Mouse (Mus musculus) embryo, embryonic 9.5 days (tissue): ENCODE data around the gene Ergic2.

Source experiments
- DNase-seq: peaks from one replicate; pipeline ENCODE4 v3.0.0-alpha.2; 2017; ENCODE audit errors: extremely low spot score

Gene Ergic2

GRCm38 (mm10) chr6:148211897-148212680, at the start of gene Ergic2:
Ergic2 (minus strand) TSS chr6:148212374.
- DNase-seq, result peak; percentile 95

DNA sequence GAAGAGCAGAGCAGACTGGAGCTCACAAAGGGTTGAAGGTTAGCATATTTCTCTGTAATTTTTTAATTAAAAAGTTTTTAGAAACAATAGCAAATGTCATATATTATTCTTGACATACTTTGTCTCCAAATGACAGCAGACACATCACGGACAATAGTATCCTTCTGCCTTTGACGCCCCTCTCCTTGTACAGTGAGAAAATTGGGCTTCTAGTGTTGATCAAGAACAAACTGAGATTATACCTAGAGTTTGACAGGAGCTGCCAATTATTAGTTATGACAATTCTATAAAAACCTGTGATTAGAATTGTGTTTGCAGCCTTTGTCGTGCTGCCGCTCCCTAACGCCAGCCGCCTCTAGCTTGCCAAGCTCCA, 48.5 kb upstream of the Ergic2 start:
- no peak for DNase-seq

GRCm38 (mm10) chr6:148259979-148260728, 48.0 kb upstream of the Ergic2 start:
- DNase-seq, result peak; percentile 28

DNA sequence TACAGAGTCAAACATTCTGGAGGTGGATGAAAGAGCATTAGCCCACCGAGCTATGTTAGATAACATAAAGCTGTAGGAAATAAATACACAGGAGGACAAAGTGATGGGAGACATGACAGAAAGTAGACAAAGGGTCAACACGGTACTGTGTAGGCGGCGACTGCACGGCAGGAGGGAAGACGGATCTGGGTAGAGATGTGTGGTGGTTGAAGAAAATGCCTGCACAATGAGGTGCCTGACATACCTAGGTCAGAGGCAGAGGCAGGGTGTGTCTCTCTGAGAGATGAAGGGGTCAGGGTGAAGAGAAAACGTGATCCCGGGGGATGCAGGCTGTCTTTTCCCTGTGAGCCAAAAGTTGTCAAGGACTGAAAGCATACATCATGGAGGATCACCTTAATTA, 46.9 kb upstream of the Ergic2 start:
- DNase-seq, result no peak

DNA sequence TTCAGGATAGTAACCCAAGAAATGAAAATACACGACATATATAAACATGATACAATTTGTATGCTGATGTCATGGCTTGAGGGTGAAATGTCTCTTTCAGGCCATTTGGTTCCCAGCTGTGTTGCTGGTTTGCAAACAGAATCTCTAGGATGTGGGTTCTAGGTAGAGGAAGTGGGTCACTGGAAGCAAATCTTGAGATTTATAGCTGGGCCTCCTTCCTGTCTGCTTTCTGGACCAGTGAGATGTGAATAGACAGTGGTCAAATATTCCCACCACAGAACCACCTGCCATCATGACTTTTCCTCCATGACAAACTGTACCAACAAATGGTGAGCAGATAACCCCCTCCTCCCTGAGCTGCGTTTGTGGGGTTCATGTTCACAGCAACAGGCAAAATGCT, 45.6 kb upstream of the Ergic2 start:
- DNase-seq, result no peak

GRCm38 (mm10) chr6:148256109-148256508, 43.9 kb upstream of the Ergic2 start:
- no peak for DNase-seq

DNA sequence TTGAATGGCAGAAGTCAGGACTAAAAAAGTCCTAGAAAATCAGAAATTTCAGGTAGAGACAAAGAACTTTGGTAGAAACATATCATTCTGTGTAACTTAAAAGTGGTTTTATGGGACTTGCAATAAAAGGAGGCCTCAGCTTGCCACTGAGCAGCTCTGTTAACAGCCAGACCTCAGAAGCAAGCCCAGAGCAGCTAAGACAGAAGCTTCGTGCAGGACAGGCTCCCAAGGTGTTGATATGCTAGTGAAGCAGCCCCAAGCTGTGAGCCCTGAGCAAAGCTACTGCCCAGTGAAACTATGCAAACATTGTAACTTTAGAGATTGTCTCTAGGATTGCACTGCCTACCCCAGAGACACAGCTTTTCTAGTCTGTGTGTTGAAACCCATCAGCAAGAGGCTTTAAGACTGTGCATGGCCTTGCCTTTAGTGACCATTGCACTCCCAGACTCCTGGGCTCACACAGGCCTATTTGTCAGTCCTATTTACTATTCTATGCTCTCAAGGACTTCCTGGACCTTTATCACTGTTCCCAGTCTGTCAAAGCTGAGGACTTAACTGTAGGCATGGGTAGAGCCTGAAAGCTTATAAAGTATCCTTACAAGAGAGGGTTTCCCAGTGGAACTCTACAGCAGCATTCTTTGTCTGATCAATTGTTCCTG, 43.4 kb upstream of the Ergic2 start:
- no peak for DNase-seq

DNA sequence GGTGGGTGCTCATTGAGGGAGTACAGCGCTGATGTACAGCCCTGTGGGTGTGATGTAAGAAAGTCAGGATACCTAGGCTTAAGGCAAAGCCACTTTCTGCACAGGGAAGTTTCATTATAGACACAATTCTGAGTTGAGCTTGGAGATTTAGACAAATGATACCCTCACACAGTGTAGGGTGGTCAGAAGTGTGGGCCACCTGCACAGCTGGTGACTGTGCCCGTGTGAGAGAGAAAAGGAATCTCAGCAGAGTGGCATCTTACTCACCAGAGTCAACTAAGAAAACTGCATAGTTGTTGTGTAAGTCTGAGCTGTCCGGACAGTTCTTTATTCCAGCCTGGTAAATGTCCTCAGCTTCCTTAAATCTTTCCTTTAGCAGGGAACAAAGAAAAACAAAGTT, 37.0 kb upstream of the Ergic2 start:
- no peak for DNase-seq

- DNase-seq, result no peak
These were observed 36.5 kb upstream of the Ergic2 start for GRCm38 (mm10) chr6:148248625-148249024.

- DNase-seq, result no peak
These were observed 34.4 kb upstream of the Ergic2 start for GRCm38 (mm10) chr6:148246544-148246943.

GRCm38 (mm10) chr6:148244836-148245235, 32.7 kb upstream of the Ergic2 start:
- DNase-seq, result no peak

DNA sequence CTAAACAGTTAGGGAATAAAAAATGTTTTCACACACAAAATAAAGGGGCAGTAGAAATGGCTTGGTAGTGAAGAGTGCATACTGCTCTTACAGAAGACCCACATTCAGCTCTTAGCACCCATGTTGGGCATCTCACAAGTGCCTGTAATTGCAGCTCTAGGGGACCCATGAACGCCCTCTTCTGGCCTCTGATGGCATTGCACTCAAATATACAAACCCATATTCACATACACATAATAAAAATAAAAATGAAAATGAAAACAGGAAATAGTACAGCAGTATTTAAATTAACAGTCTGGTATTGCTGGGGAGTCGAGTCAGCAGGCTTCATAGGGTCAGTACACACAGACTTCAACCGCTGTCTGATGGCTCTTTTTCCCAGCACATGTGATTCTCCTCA, 30.1 kb upstream of the Ergic2 start:
- DNase-seq, result no peak

- DNase-seq, result no peak
These were observed 29.5 kb upstream of the Ergic2 start for GRCm38 (mm10) chr6:148241685-148242084.

DNA sequence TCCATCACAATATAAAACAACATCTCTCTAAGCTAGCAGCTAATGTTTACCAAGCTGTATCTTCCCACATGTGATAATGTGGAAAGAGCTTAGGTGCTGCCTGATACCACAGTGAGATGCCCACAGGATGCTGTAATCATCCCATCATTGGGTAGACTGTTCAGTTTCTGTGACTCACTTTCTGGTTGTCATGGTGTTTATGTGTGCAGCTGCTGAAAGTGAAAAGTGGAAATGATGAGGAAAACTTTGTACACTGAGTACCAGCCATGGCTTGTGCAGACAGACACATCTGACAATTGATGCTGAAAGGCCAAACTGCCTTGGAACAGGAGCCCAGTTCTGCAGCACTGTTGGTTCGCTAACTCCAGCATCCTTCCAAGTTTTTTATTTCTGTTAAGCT, 27.1 kb upstream of the Ergic2 start:
- DNase-seq, result no peak

DNA sequence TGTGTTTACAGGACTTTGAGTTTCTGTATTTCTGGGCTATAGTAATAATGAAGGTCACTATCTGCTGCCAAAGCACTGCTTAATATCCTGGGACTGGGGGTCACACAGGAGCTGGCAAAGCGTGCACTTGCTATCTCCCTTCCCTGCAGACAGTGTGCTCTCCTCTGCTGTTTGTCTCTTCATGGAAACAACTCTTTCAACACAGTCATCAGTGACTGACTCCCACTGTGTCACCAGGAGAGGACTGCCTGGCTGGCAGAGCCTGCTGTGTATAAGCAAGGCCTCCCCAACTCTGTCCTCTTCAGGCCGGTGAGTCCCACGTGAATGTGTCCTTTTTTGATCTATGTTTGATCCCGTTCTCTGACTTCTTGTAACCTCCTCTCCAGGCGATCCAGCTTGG, 25.3 kb upstream of the Ergic2 start:
- DNase-seq, result no peak

- DNase-seq, result no peak
These were observed 22.1 kb upstream of the Ergic2 start for GRCm38 (mm10) chr6:148234105-148234828.

- no peak for DNase-seq
These were observed 15.4 kb upstream of the Ergic2 start for GRCm38 (mm10) chr6:148227542-148227941.

- DNase-seq, result no peak
These were observed 10.5 kb upstream of the Ergic2 start for GRCm38 (mm10) chr6:148222686-148223085.

DNA sequence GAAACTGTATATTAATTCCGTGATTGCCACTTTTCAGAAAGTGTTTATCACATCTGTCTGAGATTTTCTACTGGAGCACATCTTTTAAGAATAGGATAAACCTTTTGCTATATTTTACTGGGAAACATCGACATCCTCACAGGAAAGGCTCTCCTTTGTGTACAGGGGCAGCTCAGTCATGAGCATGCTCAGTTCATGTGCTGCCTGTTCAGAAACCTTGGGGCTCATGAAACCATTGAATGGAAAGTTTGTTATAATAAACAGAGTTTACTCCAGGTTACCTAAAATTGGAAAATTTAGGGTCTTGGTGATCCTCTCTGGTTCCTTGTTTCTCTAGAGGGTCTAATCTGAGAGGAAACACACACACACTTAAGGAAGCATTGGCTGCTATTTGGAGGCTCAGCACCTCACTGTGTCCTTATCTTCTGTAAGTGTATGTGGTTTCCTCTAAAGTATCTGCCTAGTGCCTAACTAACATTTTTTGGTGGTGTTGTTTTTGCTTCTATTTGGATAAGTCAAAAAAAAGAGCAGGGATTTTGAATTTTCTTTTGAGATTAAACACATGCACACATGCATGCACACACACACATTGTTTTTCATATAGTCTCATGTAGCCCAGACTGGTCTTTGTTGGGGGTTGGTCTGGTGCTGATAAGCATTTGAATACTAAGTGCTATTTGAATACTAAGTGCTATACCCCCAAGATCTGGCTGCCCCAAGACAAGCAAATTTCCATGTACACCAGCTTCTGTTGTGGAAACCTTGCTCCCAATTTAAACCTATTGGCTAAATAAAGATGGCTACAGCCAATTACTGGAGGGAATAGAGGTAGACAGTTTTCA, 6.3 kb upstream of the Ergic2 start:
- no peak for DNase-seq

GRCm38 (mm10) chr6:148216752-148217151, 4.6 kb upstream of the Ergic2 start:
- no peak for DNase-seq

DNA sequence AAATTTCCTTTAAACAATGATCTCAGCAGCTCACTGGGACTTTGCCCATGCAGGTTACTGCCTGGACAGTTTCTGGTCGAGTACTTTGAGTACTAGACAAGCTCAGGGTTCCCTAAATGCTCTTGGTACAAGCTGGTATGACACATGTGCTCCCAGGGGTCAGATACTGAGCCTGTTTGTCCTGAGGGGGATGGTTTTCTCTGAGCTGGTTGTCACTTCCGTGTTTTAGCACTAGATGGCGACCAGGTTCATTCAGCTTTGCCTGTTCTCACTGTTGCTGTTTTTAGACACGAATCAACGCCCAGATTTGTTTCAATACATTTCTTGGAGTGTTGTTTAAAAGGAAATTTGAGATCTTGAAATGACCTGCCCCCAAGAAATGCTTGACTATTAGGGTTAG, 2.6 kb upstream of the Ergic2 start:
- peak; percentile 56 for DNase-seq
